Mouse (Mus musculus) right cerebral cortex, postnatal 10 days (tissue): Measurements from ENCODE around the gene Heca.
"Not testable (repeated sequence)": the region's sequence is repeated elsewhere in the genome, so short reads cannot be mapped to it uniquely, and the experiment has no call there.

ENCODE experiments used
- DNase-seq, 2 experiments: peaks; one replicate each; pipeline ENCODE4 v3.0.0; 2021; ENCODE audit warnings: low spot score in 2 of 2

Heca gene

DNA sequence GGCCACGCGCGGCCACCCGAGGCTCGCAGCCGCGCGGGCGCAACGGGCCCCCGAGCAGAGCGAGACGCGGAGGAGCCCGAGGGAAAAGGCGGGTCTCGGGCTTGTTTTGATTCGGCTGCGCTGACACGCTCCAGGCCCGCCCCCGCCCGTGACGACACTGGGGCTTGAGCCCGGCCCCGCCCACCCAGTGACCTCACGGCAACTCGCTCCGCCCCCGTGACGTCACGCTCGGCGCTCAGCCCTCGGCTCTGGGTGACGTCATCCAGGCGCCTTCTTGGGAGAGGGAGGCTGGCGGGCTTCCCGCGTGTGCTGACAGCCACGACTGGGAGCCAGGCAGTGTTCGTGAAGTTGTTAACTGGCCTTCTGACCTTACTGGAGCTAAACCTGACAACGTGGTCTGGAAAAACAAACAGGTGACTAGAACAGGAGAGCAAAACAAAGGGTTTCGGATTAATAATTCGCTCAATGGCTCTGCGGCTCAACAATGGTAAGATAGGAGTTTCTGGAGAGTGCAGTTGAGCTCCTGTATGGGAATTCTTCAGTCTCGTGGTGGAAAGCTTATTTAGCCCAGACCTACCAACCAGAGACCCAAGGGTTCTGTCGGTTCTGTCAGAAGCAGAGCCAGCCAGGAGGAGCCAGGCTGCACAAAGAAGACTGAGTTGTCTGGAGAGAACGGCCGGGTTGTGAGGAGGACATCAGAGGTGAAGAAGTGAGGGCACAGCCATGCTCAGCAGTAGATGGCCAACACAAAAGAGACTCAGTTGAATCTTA, at the start of gene Heca:
TSS of gene Heca (minus strand) at position 108 of the 771 bp plus-strand sequence.
- peak; percentile 93 to 94 for DNase-seq

GRCm38 (mm10) chr10:17990576-17990975, 42.7 kb upstream of the Heca start:
- DNase-seq = no peak

GRCm38 (mm10) chr10:17989136-17989535, 41.3 kb upstream of the Heca start:
- DNase-seq = no peak

DNA sequence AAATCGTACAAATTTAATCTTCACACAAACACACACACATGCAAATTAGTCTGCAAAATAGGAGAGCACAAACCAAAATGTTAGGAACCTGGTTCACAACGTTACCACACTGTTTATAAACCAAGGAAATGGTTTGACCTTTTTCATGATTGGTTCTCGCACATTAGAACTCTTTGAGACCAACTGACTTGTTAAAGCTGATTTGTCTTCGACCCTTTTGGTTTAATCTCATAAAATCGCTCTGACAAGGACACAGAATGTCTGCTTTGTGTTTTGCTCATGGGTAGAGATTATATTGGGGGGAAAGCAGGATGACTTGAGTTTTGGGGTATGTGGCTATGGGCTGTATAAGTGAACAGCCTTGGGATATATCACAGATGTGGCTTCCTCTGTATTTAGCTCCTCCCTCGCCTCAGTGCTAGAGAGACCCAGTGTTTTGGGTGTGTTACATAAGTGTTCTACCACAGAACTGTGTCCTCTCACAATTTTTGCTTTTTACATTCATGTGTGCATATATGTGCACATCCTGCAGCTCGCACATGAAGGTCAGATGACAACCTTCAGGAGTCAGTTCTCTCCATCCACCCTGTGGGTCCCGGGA, 40.1 kb upstream of the Heca start:
- DNase-seq = no peak

DNA sequence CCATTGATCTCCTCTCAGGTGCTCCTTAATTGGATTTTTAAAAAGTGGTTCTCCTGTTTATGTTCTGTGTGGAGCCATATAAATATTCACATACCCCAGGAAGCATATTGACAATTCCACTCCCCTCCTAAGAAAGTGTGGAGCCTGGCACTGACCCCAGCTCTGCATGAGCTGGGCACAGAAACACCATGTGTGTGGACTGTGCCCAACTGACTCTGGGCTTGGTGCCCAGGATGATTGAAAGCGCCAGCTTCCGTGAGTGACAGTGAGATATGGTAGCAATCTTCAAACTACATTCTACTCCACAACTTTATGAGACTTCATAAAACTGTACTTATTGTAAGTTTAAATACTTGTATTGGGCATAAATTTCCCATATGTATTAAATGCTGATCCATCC, 35.4 kb upstream of the Heca start:
- peak; percentile 47 to 54 for DNase-seq

- no peak for DNase-seq
Measured at GRCm38 (mm10) chr10:17966090-17966489, 18.2 kb upstream of the Heca start.

GRCm38 (mm10) chr10:17950761-17951160, 2.9 kb upstream of the Heca start:
- DNase-seq = peak; percentile 34 to 37

DNA sequence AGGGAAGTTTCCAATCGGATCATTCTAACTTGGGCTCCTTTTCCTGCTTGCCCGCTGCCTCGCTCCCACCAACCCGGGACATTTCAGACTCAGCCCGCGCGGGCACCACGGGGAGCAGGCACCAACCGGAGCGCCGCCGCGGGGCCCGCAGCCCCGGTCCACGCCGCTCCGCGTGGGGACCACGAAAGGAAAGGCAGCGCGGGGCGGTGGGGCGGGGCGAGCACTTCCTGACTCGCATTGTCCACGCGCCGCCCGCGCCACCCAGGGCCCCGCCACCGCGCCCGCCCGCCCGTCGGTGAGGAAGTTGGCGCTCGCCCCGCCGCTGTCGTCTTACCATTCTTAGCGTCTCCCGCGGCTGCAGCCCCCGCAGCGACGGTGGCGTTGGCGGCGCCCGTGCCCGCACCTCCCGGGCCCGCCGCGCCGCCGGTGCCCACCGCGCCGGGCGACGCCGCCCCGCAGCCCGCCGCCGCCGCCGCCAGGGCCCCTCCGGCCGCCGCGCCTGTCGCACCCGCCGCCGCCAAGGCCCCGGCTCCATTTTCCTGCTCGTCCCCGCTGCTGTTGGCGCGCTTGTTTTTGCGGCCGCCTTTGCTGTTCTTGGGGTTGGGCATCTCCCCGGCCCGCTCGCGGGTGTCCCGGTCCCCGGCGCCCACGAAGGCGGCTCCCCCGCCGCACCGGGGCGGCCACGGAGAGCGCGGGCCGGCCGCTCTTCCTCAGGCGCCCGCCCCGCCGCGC, 526 bp downstream of the Heca start:
- DNase-seq = peak; percentile 72 to 80

- DNase-seq = not testable (repeated sequence)
Measured at GRCm38 (mm10) chr10:17946799-17947174, 1.1 kb downstream of the Heca start.

DNA sequence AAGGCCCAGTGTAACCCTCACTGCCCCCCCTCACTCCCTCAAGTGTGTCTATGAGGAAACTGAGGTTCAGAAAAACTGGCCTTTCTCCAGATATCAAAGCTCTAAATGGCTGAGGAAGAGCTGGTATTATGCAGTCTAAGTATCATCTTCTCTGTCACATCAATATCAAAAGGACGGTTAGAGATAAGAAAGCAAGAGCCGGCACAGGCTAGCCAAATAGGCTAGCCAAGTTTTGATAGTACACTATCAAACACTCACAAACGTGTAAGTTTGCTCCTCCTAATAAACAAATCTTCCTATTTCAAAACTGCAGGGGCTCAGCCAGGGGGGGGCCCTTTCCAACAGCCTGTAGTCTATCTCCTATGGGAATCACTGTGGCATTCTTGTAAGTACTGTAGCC, 1.8 kb downstream of the Heca start:
- DNase-seq = no peak

DNA sequence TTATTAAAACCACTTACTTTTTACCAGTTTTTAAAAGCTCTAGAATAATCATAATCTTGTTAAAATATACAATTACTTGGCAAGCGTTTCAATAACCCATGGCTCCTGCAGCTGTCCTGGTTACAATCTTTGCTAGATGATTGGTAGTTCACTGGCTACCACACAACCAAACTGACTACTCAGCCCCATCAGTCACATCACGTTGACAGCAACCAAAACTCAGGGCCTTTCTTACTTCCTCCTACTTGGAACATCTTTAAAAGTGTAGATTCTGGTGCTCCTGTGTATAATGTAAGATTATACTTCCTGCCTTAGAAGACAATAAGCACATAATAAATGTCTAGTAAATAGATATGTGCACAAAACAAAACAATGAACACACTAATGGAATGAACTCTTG, 14.2 kb downstream of the Heca start:
- DNase-seq = no peak

DNA sequence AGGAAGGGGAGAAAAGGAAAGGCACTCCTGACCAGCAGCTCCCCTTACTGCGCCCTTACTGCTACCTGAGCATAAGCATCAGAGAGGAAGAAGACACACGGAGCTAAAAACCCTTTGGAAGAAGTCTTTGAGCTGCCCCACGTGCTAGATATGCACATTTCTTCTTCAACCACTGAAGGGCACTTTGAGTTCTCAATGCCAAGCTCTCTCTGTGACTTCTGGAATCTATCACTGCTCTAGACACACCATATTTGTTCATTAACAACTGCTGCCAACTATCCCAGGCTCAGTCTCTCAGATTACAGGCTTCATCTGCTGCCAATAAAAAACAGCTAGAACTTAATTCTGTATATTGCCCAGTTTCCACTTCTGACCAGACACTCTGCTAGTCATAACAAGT, 15.7 kb downstream of the Heca start:
- no peak for DNase-seq

DNA sequence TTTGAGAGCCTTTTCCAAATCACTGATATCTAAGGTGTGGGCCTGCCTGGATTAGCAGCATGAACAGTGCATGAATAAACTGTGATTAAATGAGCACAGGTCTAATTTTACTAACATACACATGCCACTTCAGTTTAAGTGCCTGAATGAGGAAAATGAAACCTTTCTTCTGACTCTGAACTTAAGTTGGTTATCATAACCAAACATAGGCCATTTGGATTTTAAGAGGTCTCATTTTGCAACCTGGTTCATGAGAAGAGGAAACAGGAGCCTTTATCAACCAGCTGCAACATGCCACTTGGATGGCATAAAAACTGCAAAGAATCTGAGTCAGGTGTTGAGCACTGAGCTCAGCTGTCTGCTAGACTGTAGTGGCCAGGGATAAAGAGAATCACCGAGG, 16.7 kb downstream of the Heca start:
- no peak for DNase-seq

GRCm38 (mm10) chr10:17930445-17931083, 17.3 kb downstream of the Heca start:
- peak; percentile 30 to 45 for DNase-seq

- DNase-seq = no peak
Measured at GRCm38 (mm10) chr10:17925200-17925599, 22.7 kb downstream of the Heca start.

GRCm38 (mm10) chr10:17924166-17924565, 23.7 kb downstream of the Heca start:
- no peak for DNase-seq

DNA sequence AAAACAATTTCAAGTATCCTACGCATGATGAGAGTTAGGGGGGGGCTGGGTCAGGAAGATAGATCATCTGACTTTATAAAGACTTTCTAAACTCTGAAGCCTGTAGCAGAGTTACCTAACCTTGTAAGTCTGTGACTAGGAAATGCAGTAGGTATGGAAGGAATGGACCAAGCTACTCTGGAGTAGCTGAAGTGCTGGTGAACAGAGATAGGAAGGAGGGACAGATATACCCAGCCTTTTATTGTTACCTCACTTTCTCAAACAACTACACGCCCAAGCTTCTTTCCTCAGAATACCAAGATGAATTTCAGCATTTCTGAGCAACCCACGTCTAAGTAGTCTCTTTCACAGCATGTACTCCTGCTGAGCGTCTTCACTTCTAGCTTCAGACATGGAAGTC, 26.5 kb downstream of the Heca start:
- DNase-seq = no peak

GRCm38 (mm10) chr10:17919971-17920370, 27.9 kb downstream of the Heca start:
- DNase-seq = no peak

DNA sequence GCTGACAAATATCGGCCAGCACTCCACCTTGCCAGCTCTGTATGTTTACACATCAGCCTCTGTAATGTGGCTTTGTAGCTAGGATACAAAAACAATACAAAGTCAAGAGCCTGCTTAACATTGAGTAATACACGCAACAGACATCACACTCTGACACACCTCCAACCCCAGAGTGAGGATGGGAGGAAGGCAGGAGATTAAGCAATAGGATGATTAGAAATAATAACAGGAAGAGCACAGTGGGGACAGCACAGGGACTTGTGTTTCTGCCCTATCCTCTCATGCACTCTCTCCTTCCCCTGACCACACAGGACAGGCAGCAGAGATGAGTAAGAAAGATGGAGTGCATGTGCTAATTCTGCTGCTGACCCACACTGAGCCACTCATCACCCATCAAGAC, 28.8 kb downstream of the Heca start:
- DNase-seq = no peak

- no peak for DNase-seq
Measured at GRCm38 (mm10) chr10:17908731-17909130, 39.1 kb downstream of the Heca start.

DNA sequence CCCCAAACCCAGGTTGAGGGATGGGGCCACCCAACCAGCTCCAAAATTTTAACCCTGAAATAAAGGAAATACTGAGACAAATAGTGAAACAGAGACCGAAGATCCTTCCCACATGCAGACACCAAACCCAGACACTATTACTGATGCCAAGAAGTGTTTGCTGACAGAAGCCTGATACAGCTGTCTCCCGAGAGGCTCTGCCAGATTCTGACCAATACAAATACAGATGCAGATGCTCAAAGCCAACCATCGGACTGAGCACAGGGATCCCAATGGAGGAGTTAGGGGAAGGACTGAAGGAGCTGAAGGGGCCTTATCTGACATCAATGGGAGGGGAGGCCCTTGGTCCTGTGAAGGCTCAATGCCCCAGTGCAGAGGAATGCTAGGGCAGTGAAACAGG, 41.5 kb downstream of the Heca start:
- DNase-seq = not testable (repeated sequence)

- no peak for DNase-seq
Measured at GRCm38 (mm10) chr10:17903449-17903848, 44.4 kb downstream of the Heca start.
